ENCODE assay signal across 8 mouse cellular contexts in the genomic region with DNA sequence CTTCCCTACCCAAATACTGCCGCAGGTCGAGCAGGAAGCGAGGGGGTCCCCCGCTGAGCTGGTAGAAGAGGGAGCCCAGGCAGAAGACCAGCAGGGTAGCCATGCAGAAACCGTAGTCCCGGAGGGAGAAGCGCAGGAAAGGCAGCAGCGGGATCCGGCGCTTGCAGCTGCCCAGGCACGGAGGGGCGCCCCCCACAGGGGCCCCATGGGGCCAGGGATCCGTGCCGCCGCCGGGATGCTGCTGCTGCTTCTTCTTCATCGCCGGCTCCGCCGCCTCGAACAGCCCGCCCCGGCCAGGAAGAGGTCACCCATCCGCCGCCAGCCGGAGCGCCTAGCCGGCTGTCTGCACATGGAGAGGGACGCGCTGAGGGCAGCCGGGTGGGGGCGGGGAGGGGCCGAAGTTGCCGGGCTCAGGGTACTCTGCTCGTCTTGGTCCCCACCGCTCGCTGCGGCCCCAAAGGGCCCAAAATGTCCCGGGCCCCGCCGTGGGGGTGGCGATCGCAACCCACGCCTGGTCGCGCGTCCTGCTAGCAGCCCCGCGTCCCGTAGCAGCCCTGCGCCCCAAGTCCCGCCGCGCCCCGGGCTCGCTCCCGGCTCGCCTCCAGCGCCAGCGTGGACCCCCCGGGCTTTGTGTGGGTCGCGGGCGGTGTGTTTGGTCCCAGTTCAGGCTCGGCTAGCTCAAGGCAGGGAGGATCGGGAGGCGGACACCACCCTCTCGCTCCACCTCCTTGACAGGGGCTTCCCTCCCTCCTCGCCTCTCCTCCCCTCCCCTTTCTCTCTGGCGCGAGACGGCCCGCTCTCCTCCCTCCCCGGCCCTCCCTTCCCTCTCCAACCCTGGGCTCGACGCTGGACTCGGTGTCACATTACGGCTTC. TPM values are rescaled to one million over a fixed set of nuclear protein-coding genes. Genes with fewer than 3 reads are reported as not detected.
DNase-seq lines count a peak whose midpoint lies in the region; ATAC-seq and TF ChIP-seq lines count a peak whose summit lies in the region.

Gene Ust, minus strand, starts transcription at position 685 of the 873 bp plus-strand sequence.

- peak; percentile 40 to 54; a peak in 3 of 4 replicates for ATAC-seq in hematopoietic stem cell, adult 5-6 weeks (replicated peaks in 1 of 2; ENCODE audit: insufficient read depth in 1 of 2, low FRiP score in 2 of 2, low TSS enrichment in 1 of 2, low read depth in 1 of 2, poor library complexity in 2 of 2, severe bottlenecking in 2 of 2)
- ATAC-seq in lung, postnatal 0 days = peak; percentile 92

- 0 out of 2 replicates have a peak, but pooled peaks cover 3% of the 10 kb centered on the region for H3K4me1 ChIP-seq in lung, postnatal 0 days (ENCODE audit: insufficient read depth, low read depth, low read length)

- H3K9ac ChIP-seq in lung, postnatal 0 days (replicated peaks; ENCODE audit: low read depth) = peak within 1 kb of the TSS; percentile 52

- peak within 1 kb of the TSS; percentile 87 for H3K27ac ChIP-seq in lung, postnatal 0 days (ENCODE audit: low read length)

- H3K9me3 ChIP-seq in lung, postnatal 0 days (ENCODE audit: low read length) = no peaks in the 10 kb centered on the region

- WGBS in lung, postnatal 0 days = 3% methylated on average over 34 of the region's 78 CpGs

- no peak for TF ChIP-seq EP300 in lung, postnatal 0 days (IDR thresholded peaks at IDR 0.05)

- peak within 1 kb of the TSS; percentile 74 for H3K4me3 ChIP-seq in lung, postnatal 0 days (ENCODE audit: low read depth, low read length)

- no peaks in the 10 kb centered on the region for H3K27me3 ChIP-seq in lung, postnatal 0 days (replicated peaks; ENCODE audit: insufficient read depth, low read length)

- peak; percentile 96 for DNase-seq in Muller cell, postnatal 12 days (ENCODE audit: inconsistent ontology term)
- DNase-seq in cerebellum, adult 8-10 months = peak; percentile 77
- peak in 1 of 2 experiments; percentile 65 for DNase-seq in frontal cortex, adult 2 months (ENCODE audit: extremely low spot score in 1 of 2, low spot score in 1 of 2)
- DNase-seq in layer of hippocampus, adult 9-11 months = peak; percentile 79
- DNase-seq in lung, postnatal 0 days (ENCODE audit: low spot score) = peak; percentile 96
- peak; percentile 61 for DNase-seq in ovary, postnatal 10 days (ENCODE audit: low spot score)
- DNase-seq in thymus, postnatal 25 days = peak; percentile 37

- no peaks in the 10 kb centered on the region for H3K36me3 ChIP-seq in lung, postnatal 0 days (ENCODE audit: insufficient read depth, low read length)

- H3K4me2 ChIP-seq in lung, postnatal 0 days (replicated peaks; ENCODE audit: low read depth, low read length) = peak within 1 kb of the TSS; percentile 83

- TF ChIP-seq CTCF in lung, postnatal 0 days (IDR thresholded peaks at IDR 0.05) = no peak; the same call in 1 of the 2 replicates

RNA-seq across cellular contexts. Expression of gene Ust, which starts in this region (rescaled TPM):
- 11.3 and 14.5 TPM in 2 replicates for polyA plus RNA-seq in frontal cortex, adult 2 months (2012; rRNA removed)
- 0.79 and 1.4 TPM in 2 replicates for total RNA-seq in hematopoietic stem cell, adult 5-6 weeks (2017)
- 6.3 and 6.8 TPM in 2 replicates for polyA plus RNA-seq in lung, postnatal 0 days (2015; fragmentation: Nextera tagmentation; extraction: Ambion mirVana)
